Mouse (Mus musculus): ENCODE data around the gene Atg14. TPM values are rescaled to one million over a fixed set of nuclear protein-coding genes. Genes with fewer than 3 reads are reported as not detected.

Atg14 gene
- polyA plus RNA-seq, 1 experiment from 2014 or later: 18.8 TPM

Other genes starting within 250 kb of the Atg14 start
- 0.37 and 0.56 TPM in 2 replicates for gene Lgals3, start 202.9 kb downstream of the Atg14 start, polyA plus RNA-seq (2016; fragmentation: Nextera tagmentation; extraction: Ambion mirVana)
- 63.1 and 63.6 TPM in 2 replicates for gene Dlgap5, start 152.2 kb downstream of the Atg14 start, polyA plus RNA-seq (2016; fragmentation: Nextera tagmentation; extraction: Ambion mirVana)
- gene Fbxo34, start 120.2 kb downstream of the Atg14 start, polyA plus RNA-seq (2016; fragmentation: Nextera tagmentation; extraction: Ambion mirVana): 22.1 and 22.8 TPM in 2 replicates
- gene Ktn1, start 77.8 kb upstream of the Atg14 start, polyA plus RNA-seq (2016; fragmentation: Nextera tagmentation; extraction: Ambion mirVana): 93.3 and 102 TPM in 2 replicates

All from forebrain, embryonic 12.5 days (tissue).